Mouse (Mus musculus): ENCODE results near the gene Eno1. TPM values are rescaled to one million over a fixed set of nuclear protein-coding genes. Genes with fewer than 3 reads are reported as not detected.

The Eno1 gene
- total and polyA plus RNA-seq, 3 experiments: 705 to 1,939 (median 864) TPM

- DNase-seq (ENCODE audit: low spot score): no peak
- peaks cover 85% of the 10 kb centered on the region for H3K36me3 ChIP-seq (replicated peaks)
Observed at GRCm38 (mm10) chr4:150250549-150251422, 14.3 kb downstream of the Eno1 start.

GRCm38 (mm10) chr4:150254416-150254815 is 17.9 kb downstream of the Eno1 start:
- H3K9me3 ChIP-seq (replicated peaks): no peaks in the 10 kb centered on the region
- H3K4me1 ChIP-seq (ENCODE audit: insufficient read depth, low read depth, low read length): peaks cover 10% of the 10 kb centered on the region
- H3K27me3 ChIP-seq (ENCODE audit: insufficient read depth, low read length): no peaks in the 10 kb centered on the region
- H3K36me3 ChIP-seq (replicated peaks): peaks cover 73% of the 10 kb centered on the region
- ATAC-seq (ENCODE audit: extremely low read depth, insufficient number of reproducible peaks, low FRiP score, poor library complexity, severe bottlenecking) (no peak), DNase-seq (ENCODE audit: low spot score) (no peak)
- no peak overlapping the region for H3K4me3 ChIP-seq (ENCODE audit: low read depth, low read length)
- TF ChIP-seq TAL1 (conservative IDR thresholded peaks at IDR 0.05; ENCODE audit: low read depth, low read length) (no peak), GATA1 (IDR thresholded peaks at IDR 0.05; ENCODE audit: borderline replicate concordance, low read length) (no peak), CTCF (IDR thresholded peaks at IDR 0.05; ENCODE audit: low read depth, low read length) (no peak), POLR2AphosphoS5 (IDR thresholded peaks at IDR 0.05; ENCODE audit: insufficient replicate concordance, low read depth, low read length) (no peak), GATA2 (IDR thresholded peaks at IDR 0.05; ENCODE audit: borderline replicate concordance, low read depth, low read length) (no peak)

More at GRCm38 (mm10) chr4:150250549-150251422, 14.3 kb downstream of the Eno1 start:
- TF ChIP-seq POLR2AphosphoS5 (IDR thresholded peaks at IDR 0.05; ENCODE audit: insufficient replicate concordance, low read depth, low read length) (peak; percentile 92; the same call in 1 of the 2 replicates), GATA2 (IDR thresholded peaks at IDR 0.05; ENCODE audit: borderline replicate concordance, low read depth, low read length) (no peak)
- no peaks in the 10 kb centered on the region for H3K9me3 ChIP-seq (replicated peaks)
- H3K27me3 ChIP-seq (ENCODE audit: insufficient read depth, low read length): no peaks in the 10 kb centered on the region
- no peak for ATAC-seq (ENCODE audit: extremely low read depth, insufficient number of reproducible peaks, low FRiP score, poor library complexity, severe bottlenecking)
- H3K4me3 ChIP-seq (ENCODE audit: low read depth, low read length): no peak overlapping the region
- peaks cover 21% of the 10 kb centered on the region for H3K4me1 ChIP-seq (ENCODE audit: insufficient read depth, low read depth, low read length)

- H3K36me3 ChIP-seq (replicated peaks): peaks cover 68% of the 10 kb centered on the region
Observed at GRCm38 (mm10) chr4:150255181-150255580, 18.7 kb downstream of the Eno1 start.

GRCm38 (mm10) chr4:150257252-150258204 is 21.0 kb downstream of the Eno1 start:
- no peaks in the 10 kb centered on the region for H3K9me3 ChIP-seq (replicated peaks)
- peaks cover 46% of the 10 kb centered on the region for H3K36me3 ChIP-seq (replicated peaks)

More at GRCm38 (mm10) chr4:150255181-150255580, 18.7 kb downstream of the Eno1 start:
- no peak for ATAC-seq (ENCODE audit: extremely low read depth, insufficient number of reproducible peaks, low FRiP score, poor library complexity, severe bottlenecking)
- TF ChIP-seq POLR2AphosphoS5 (IDR thresholded peaks at IDR 0.05; ENCODE audit: insufficient replicate concordance, low read depth, low read length): no peak
- Histone ChIP-seq H3K9me3 (replicated peaks) (no peaks in the 10 kb centered on the region), H3K4me3 (ENCODE audit: low read depth, low read length) (no peak overlapping the region), H3K27me3 (ENCODE audit: insufficient read depth, low read length) (no peaks in the 10 kb centered on the region), H3K4me1 (ENCODE audit: insufficient read depth, low read depth, low read length) (peaks cover 15% of the 10 kb centered on the region)
- DNase-seq (ENCODE audit: low spot score): no peak

GRCm38 (mm10) chr4:150258388-150258787 is 21.9 kb downstream of the Eno1 start:
- DNase-seq (ENCODE audit: low spot score) (no peak), ATAC-seq (ENCODE audit: extremely low read depth, insufficient number of reproducible peaks, low FRiP score, poor library complexity, severe bottlenecking) (no peak)
- Histone ChIP-seq H3K9me3 (replicated peaks) (no peaks in the 10 kb centered on the region), H3K4me3 (ENCODE audit: low read depth, low read length) (no peak overlapping the region), H3K4me1 (ENCODE audit: insufficient read depth, low read depth, low read length) (peaks cover 15% of the 10 kb centered on the region), H3K27me3 (ENCODE audit: insufficient read depth, low read length) (no peaks in the 10 kb centered on the region), H3K36me3 (replicated peaks) (peaks cover 44% of the 10 kb centered on the region)
- TF ChIP-seq POLR2AphosphoS5 (IDR thresholded peaks at IDR 0.05; ENCODE audit: insufficient replicate concordance, low read depth, low read length) (no peak), GATA2 (IDR thresholded peaks at IDR 0.05; ENCODE audit: borderline replicate concordance, low read depth, low read length) (no peak), TAL1 (conservative IDR thresholded peaks at IDR 0.05; ENCODE audit: low read depth, low read length) (no peak), GATA1 (IDR thresholded peaks at IDR 0.05; ENCODE audit: borderline replicate concordance, low read length) (no peak), CTCF (IDR thresholded peaks at IDR 0.05; ENCODE audit: low read depth, low read length) (no peak)

More at GRCm38 (mm10) chr4:150257252-150258204, 21.0 kb downstream of the Eno1 start:
- peak; percentile 59 for DNase-seq (ENCODE audit: low spot score)
- peak; percentile 64 for ATAC-seq (ENCODE audit: extremely low read depth, insufficient number of reproducible peaks, low FRiP score, poor library complexity, severe bottlenecking)
- H3K4me3 ChIP-seq (ENCODE audit: low read depth, low read length): no peak overlapping the region
- TF ChIP-seq GATA2 (IDR thresholded peaks at IDR 0.05; ENCODE audit: borderline replicate concordance, low read depth, low read length) (no peak), CTCF (IDR thresholded peaks at IDR 0.05; ENCODE audit: low read depth, low read length) (peak; percentile 71), GATA1 (IDR thresholded peaks at IDR 0.05; ENCODE audit: borderline replicate concordance, low read length) (no peak), POLR2AphosphoS5 (IDR thresholded peaks at IDR 0.05; ENCODE audit: insufficient replicate concordance, low read depth, low read length) (no peak), TAL1 (conservative IDR thresholded peaks at IDR 0.05; ENCODE audit: low read depth, low read length) (no peak)
- H3K4me1 ChIP-seq (ENCODE audit: insufficient read depth, low read depth, low read length): peaks cover 15% of the 10 kb centered on the region
- H3K27me3 ChIP-seq (ENCODE audit: insufficient read depth, low read length): no peaks in the 10 kb centered on the region

- H3K4me3 ChIP-seq (ENCODE audit: low read depth, low read length): no peak overlapping the region
- ATAC-seq (ENCODE audit: extremely low read depth, insufficient number of reproducible peaks, low FRiP score, poor library complexity, severe bottlenecking): no peak
- H3K9me3 ChIP-seq (replicated peaks): no peaks in the 10 kb centered on the region
- no peak for TF ChIP-seq POLR2AphosphoS5 (IDR thresholded peaks at IDR 0.05; ENCODE audit: insufficient replicate concordance, low read depth, low read length)
- TF ChIP-seq GATA2 (IDR thresholded peaks at IDR 0.05; ENCODE audit: borderline replicate concordance, low read depth, low read length): no peak
- H3K36me3 ChIP-seq (replicated peaks): peaks cover 47% of the 10 kb centered on the region
- DNase-seq (ENCODE audit: low spot score): no peak
- H3K4me1 ChIP-seq (ENCODE audit: insufficient read depth, low read depth, low read length): peaks cover 20% of the 10 kb centered on the region
- H3K27me3 ChIP-seq (ENCODE audit: insufficient read depth, low read length): no peaks in the 10 kb centered on the region
Observed at GRCm38 (mm10) chr4:150259577-150259976, 23.1 kb downstream of the Eno1 start.

Measured in G1E (cell line).